8 mouse cellular contexts compared by ENCODE assay signal in the genomic region with DNA sequence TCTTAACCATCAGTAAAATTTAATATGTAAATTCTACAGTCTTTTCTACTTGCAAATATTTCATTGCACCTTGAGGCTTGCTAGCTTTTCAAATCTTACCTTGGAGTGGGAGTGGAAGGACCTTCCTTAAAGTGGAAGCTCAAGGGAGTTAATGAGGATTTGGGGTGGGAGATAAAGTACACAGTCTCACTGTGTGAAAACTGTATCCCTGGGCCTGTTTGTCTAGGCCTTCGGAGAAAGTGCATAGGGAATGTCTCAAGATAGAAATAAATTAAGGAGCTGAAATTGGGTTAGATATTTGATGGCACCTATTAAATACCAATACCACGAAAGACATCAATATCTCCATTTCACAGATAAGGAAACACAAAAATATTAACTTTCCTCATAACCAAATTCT. TPM values are rescaled to one million over a fixed set of nuclear protein-coding genes. Genes with fewer than 3 reads are reported as not detected.
A peak's percentile ranks its signal among the peaks of the same experiment; 100 is the strongest.
DNase-seq lines count a peak whose midpoint lies in the region; ATAC-seq and TF ChIP-seq lines count a peak whose summit lies in the region.

No protein-coding gene starts in this region.

- H3K9me3 ChIP-seq in megakaryocyte, embryonic 14.5 days, result no peaks in the 10 kb centered on the region

- H3K27me3 ChIP-seq in Patski, result peaks cover 4% of the 10 kb centered on the region
- no peaks in the 10 kb centered on the region for H3K27me3 ChIP-seq in megakaryocyte, embryonic 14.5 days (replicated peaks)

- intact Hi-C loops in gastrocnemius, adult 2 months (cut with DNase I), result loop anchor here (5.0 kb wide), 2 partner anchors 112 to 153 kb away; no protein-coding TSS in a partner anchor
- intact Hi-C loops in heart, postnatal 10 days (cut with DNase I), result loop anchor here (5.0 to 10.0 kb wide), 3 partner anchors 102 to 256 kb away; no protein-coding TSS in a partner anchor

- POLR2A ChIA-PET in Patski (lab: Charles Lee), result interaction anchor here (1.3 to 1.5 kb wide), 2 partner anchors 16 to 38 kb away, joined by 3 read pairs; partner anchors contain the start of gene Cd46

- H3K27ac ChIP-seq in gastrocnemius, adult 2 months, result peak overlapping the region; percentile 99

- ATAC-seq in Patski, result no peak

- H3K4me3 ChIP-seq in gastrocnemius, adult 2 months, result peak overlapping the region; percentile 82
- peak overlapping the region; percentile 94 for H3K4me3 ChIP-seq in megakaryocyte, embryonic 14.5 days (replicated peaks)

- no peak for TF ChIP-seq CTCF in gastrocnemius, adult 2 months (IDR thresholded peaks at IDR 0.05)
- TF ChIP-seq CTCF in Patski (IDR thresholded peaks at IDR 0.05), result no peak

- H3K4me1 ChIP-seq in megakaryocyte, embryonic 14.5 days, result peaks cover 16% of the 10 kb centered on the region

- DNase-seq in gastrocnemius, adult 2 months, result no peak
- DNase-seq in gastrocnemius, postnatal 25 days, result no peak
- DNase-seq in Patski (ENCODE audit: low read depth, low spot score), result peak; percentile 6
- peak; percentile 4 to 11 for DNase-seq in heart, postnatal 10 days
- DNase-seq in urinary bladder, postnatal 36 days (ENCODE audit: low spot score in 2 of 2), result no peak
- DNase-seq in testis, postnatal 14 days (ENCODE audit: low spot score), result no peak
- DNase-seq in retina, postnatal 1 day, result no peak

- in situ Hi-C loops in Patski (cut with MboI; ENCODE audit: low pct_unique_long_range_greater_than_20kb), result no loop called here

- peaks cover 50% of the 10 kb centered on the region for H3K36me3 ChIP-seq in megakaryocyte, embryonic 14.5 days (replicated peaks; ENCODE audit: low read length)

- CTCF ChIA-PET in Patski (lab: Charles Lee), result interaction anchor here (0.8 to 2.0 kb wide), 6 partner anchors 9 to 171 kb away, joined by 3 to 11 read pairs (median 4); no protein-coding TSS in a partner anchor

RNA-seq across cellular contexts. Expression of gene Cr1l, which starts 0.9 kb away (rescaled TPM):
- total RNA-seq in gastrocnemius, adult 2 months (2021), result 10 to 100 TPM; 36.7 to 42.2 TPM
- 10 to 100 TPM; 33.3 to 40.0 TPM for total RNA-seq in gastrocnemius, postnatal 25 days (2021)
- polyA plus RNA-seq in Patski (2021), result 31.4 TPM
- 10 to 100 TPM; 65.8 to 72.5 TPM for total RNA-seq in heart, postnatal 10 days (2021)
- polyA plus RNA-seq in megakaryocyte, embryonic 14.5 days (2012; ENCODE audit: insufficient read depth, low replicate concordance), result 4.4 and 8.3 TPM in 2 replicates

RNA-seq across cellular contexts. Expression of gene Cd46, which starts 38.4 kb away (rescaled TPM):
- total RNA-seq in gastrocnemius, adult 2 months (2021), result 1 to 10 TPM; 1.9 TPM
- 1 to 10 TPM; 1.5 to 1.6 TPM for total RNA-seq in gastrocnemius, postnatal 25 days (2021)
- 0.35 TPM for polyA plus RNA-seq in Patski (2021)
- 1 to 10 TPM; 1.7 TPM for total RNA-seq in heart, postnatal 10 days (2021)
- 0.08 TPM in 1 of 2 replicates, not detected in the other for polyA plus RNA-seq in megakaryocyte, embryonic 14.5 days (2012; ENCODE audit: insufficient read depth, low replicate concordance)

RNA-seq across cellular contexts. Expression of gene Cr2, which starts 46.0 kb away (rescaled TPM):
- not detected for total RNA-seq in gastrocnemius, adult 2 months (2021)
- total RNA-seq in gastrocnemius, postnatal 25 days (2021), result not detected
- polyA plus RNA-seq in Patski (2021), result 2.9 TPM
- total RNA-seq in heart, postnatal 10 days (2021), result under 1 TPM in 1 of 2 experiments, not detected in 1; 0.29 TPM
- not detected in 2 replicates for polyA plus RNA-seq in megakaryocyte, embryonic 14.5 days (2012; ENCODE audit: insufficient read depth, low replicate concordance)

Comparison
In these comparisons a context has a peak if more than half of its experiments do, and no peak if none do; other contexts are left out.
1. DNase-seq: peak in Patski (single experiment) and heart, postnatal 10 days (2 of 2); none in gastrocnemius, adult 2 months (single experiment), gastrocnemius, postnatal 25 days (single experiment), urinary bladder, postnatal 36 days (0 of 2), testis, postnatal 14 days (single experiment) and retina, postnatal 1 day (single experiment).